Mouse (Mus musculus): Measurements from ENCODE around the gene Sema5a. TPM values are rescaled to one million over a fixed set of nuclear protein-coding genes. Genes with fewer than 3 reads are reported as not detected.

Gene Sema5a
- total and polyA plus RNA-seq, 2 experiments from 2014 or later, result 7.6 to 21.5 TPM

DNA sequence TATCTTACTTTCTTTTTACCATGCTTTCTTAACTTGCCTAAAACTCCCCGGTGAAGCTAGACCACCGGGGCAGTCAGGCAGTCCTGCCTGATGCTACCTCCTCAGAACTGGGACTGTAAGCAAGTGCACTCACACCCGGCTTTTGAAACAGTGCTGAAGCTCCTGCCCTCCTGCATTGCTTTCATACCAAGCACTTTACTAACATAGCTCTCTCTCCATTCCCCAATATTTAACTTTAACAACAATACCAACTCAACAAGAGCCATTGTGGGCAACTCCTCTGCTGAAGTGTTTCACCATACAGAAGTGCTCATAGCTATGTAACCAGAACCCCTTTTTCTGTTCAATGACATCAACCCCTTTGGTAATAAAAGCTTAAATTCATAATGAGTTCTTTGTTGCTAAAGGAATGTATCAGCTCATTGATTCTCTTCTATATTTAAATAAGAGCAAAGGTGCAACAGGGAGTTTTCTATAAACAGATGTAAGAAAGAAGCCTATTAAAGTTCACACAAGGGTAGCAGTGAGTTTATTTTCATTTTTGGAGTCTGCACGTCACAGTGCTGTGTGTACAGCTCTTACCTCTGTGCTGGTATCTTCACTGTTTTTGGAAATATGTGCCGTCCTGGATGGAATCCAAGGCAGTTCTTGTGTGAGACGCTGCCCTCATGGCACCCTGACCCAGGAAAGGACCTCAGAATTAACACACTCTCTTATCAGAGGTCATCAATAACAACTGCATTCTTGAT is 292.3 kb downstream of the Sema5a start:
- no peaks in the 10 kb centered on the region for H3K27me3 ChIP-seq (ENCODE audit: insufficient read depth, low read length)
- no peaks in the 10 kb centered on the region for H3K36me3 ChIP-seq (ENCODE audit: insufficient read depth)
- TF ChIP-seq CTCF (IDR thresholded peaks at IDR 0.05; ENCODE audit: low read depth), result no peak
- H3K27ac ChIP-seq (ENCODE audit: low read depth, low read length), result no peak overlapping the region
- no peak overlapping the region for H3K4me3 ChIP-seq (ENCODE audit: low read depth, low read length)
- DNase-seq (no peak), ATAC-seq (no peak)
- H3K9ac ChIP-seq, result no peak overlapping the region
- 81% methylated on average over 6 of the region's 6 CpGs for WGBS
- H3K4me1 ChIP-seq (ENCODE audit: insufficient read depth), result no peaks in the 10 kb centered on the region
- no peaks in the 10 kb centered on the region for H3K9me3 ChIP-seq (ENCODE audit: low read length)
- no peak overlapping the region for H3K4me2 ChIP-seq (ENCODE audit: low read depth)

DNA sequence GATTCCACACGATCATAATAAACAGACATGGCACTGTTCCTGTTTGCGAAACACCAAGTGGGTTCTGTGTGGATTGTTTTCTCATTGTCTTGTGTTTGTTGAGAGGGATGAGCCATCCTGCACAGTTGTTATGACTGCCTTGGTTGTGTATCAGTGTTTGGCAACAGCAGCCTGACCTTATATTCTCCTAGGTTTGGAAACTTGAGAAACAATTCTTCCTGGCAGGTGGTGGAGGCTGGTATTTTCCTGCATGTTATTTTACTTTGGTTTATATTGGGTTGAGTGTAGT is 292.8 kb downstream of the Sema5a start:
- Histone ChIP-seq H3K4me3 (ENCODE audit: low read depth, low read length) (no peak overlapping the region), H3K36me3 (ENCODE audit: insufficient read depth) (no peaks in the 10 kb centered on the region), H3K27ac (ENCODE audit: low read depth, low read length) (no peak overlapping the region), H3K4me1 (ENCODE audit: insufficient read depth) (no peaks in the 10 kb centered on the region), H3K9ac (no peak overlapping the region), H3K27me3 (ENCODE audit: insufficient read depth, low read length) (no peaks in the 10 kb centered on the region), H3K9me3 (ENCODE audit: low read length) (no peaks in the 10 kb centered on the region), H3K4me2 (ENCODE audit: low read depth) (no peak overlapping the region)
- no peak for DNase-seq
- TF ChIP-seq CTCF (IDR thresholded peaks at IDR 0.05; ENCODE audit: low read depth), result no peak
- WGBS, result 83% methylated on average over 2 of the region's 2 CpGs
- ATAC-seq, result no peak

DNA sequence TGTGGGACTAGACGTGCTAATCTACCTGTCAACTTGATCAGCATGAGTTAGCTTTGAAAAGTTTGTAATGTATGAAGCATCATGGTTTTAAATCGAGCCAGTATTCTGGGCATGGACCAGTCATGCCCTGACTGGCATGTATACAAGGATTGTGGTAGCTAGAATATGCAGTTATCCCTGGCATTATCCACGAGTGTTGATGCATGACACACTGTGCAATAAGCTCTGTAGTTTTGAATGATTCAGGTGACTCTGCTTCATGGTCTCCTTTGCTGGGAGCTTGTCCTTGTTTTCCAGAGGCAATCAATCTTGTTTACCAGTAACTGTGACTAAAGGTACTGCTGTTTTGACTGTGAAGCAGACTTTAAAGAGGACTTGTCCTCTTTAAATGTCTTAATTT is 293.5 kb downstream of the Sema5a start:
- Histone ChIP-seq H3K9me3 (ENCODE audit: low read length) (no peaks in the 10 kb centered on the region), H3K4me2 (ENCODE audit: low read depth) (no peak overlapping the region), H3K9ac (no peak overlapping the region), H3K27me3 (ENCODE audit: insufficient read depth, low read length) (no peaks in the 10 kb centered on the region), H3K36me3 (ENCODE audit: insufficient read depth) (no peaks in the 10 kb centered on the region), H3K4me3 (ENCODE audit: low read depth, low read length) (no peak overlapping the region), H3K4me1 (ENCODE audit: insufficient read depth) (no peaks in the 10 kb centered on the region), H3K27ac (ENCODE audit: low read depth, low read length) (no peak overlapping the region)
- no peak for ATAC-seq
- DNase-seq, result no peak
- 76% methylated on average over 3 of the region's 3 CpGs for WGBS
- TF ChIP-seq CTCF (IDR thresholded peaks at IDR 0.05; ENCODE audit: low read depth), result no peak

DNA sequence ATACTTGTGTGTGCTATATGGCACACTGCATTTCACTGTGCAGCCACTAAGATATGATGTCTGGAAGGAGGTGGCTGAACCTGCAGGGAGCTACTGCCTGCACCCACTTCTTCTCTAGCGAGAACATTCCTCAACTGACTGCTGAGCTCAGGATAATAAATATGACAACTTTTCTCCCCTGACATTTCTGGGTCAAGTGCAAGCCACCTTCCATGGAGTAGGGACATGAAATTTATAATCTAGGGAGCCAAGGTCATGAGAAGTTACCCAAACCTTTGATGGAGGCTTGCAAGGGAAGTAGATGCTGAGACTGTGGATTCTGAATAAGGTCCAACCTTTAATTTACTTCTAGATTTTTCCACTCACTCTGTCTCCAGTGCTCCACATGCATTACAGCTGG is 298.1 kb downstream of the Sema5a start:
- H3K9me3 ChIP-seq (ENCODE audit: low read length), result no peaks in the 10 kb centered on the region
- no peak overlapping the region for H3K4me2 ChIP-seq (ENCODE audit: low read depth)
- H3K9ac ChIP-seq, result no peak overlapping the region
- H3K4me3 ChIP-seq (ENCODE audit: low read depth, low read length), result no peak overlapping the region
- no peaks in the 10 kb centered on the region for H3K27me3 ChIP-seq (ENCODE audit: insufficient read depth, low read length)
- WGBS, result 87% methylated on average over 1 of the region's 1 CpGs
- H3K36me3 ChIP-seq (ENCODE audit: insufficient read depth), result no peaks in the 10 kb centered on the region
- ATAC-seq (no peak), DNase-seq (no peak)
- TF ChIP-seq CTCF (IDR thresholded peaks at IDR 0.05; ENCODE audit: low read depth), result no peak
- no peaks in the 10 kb centered on the region for H3K4me1 ChIP-seq (ENCODE audit: insufficient read depth)
- no peak overlapping the region for H3K27ac ChIP-seq (ENCODE audit: low read depth, low read length)

DNA sequence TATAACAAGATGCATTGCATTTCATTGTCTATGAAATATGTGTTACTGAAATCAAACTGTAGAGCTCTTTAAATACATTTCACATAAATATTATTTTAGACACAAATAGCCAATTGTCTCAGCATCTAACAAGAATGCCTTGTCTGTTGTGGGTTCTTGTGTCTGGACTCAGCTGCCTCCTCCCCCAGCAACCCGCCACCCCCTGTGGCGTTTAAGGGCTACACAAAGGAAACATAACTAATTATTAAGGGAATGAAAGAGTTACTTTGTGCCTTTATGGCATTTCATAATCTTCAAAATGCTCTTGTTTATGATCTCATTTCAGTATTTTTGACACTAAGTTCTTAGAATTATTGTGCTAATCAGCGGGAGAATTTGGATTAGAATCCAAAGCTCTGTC is 298.6 kb downstream of the Sema5a start:
- no peaks in the 10 kb centered on the region for H3K27me3 ChIP-seq (ENCODE audit: insufficient read depth, low read length)
- no peaks in the 10 kb centered on the region for H3K4me1 ChIP-seq (ENCODE audit: insufficient read depth)
- no peaks in the 10 kb centered on the region for H3K36me3 ChIP-seq (ENCODE audit: insufficient read depth)
- no peak for TF ChIP-seq CTCF (IDR thresholded peaks at IDR 0.05; ENCODE audit: low read depth)
- no peak overlapping the region for H3K4me2 ChIP-seq (ENCODE audit: low read depth)
- no peak overlapping the region for H3K9ac ChIP-seq
- DNase-seq (no peak), ATAC-seq (no peak)
- no peak overlapping the region for H3K4me3 ChIP-seq (ENCODE audit: low read depth, low read length)
- H3K9me3 ChIP-seq (ENCODE audit: low read length), result no peaks in the 10 kb centered on the region
- WGBS, result 82% methylated on average over 3 of the region's 3 CpGs
- H3K27ac ChIP-seq (ENCODE audit: low read depth, low read length), result no peak overlapping the region

DNA sequence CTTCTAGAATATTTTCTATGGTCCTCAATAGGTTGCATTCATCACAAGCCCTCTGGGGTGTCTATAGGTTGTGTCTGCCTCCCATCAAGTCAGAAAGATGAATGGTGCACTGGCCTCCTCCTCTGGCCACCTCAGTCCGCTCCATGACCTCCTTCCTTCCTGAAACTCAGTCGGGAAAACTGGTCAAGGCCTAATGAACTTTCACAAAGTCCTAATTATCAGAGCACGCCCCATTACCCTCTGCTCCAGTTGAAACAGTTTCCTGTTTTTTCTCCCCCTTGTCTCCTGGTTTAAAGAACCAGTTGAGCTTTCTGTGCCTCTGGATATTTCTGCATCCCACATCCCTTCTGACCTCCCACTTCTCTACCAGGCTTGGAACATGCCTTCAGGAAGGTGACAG is 300.8 kb downstream of the Sema5a start:
- DNase-seq, result no peak
- H3K36me3 ChIP-seq (ENCODE audit: insufficient read depth), result no peaks in the 10 kb centered on the region
- no peak for TF ChIP-seq CTCF (IDR thresholded peaks at IDR 0.05; ENCODE audit: low read depth)
- H3K4me2 ChIP-seq (ENCODE audit: low read depth), result no peak overlapping the region
- H3K4me3 ChIP-seq (ENCODE audit: low read depth, low read length), result no peak overlapping the region
- H3K27me3 ChIP-seq (ENCODE audit: insufficient read depth, low read length), result no peaks in the 10 kb centered on the region
- ATAC-seq, result no peak
- no peaks in the 10 kb centered on the region for H3K4me1 ChIP-seq (ENCODE audit: insufficient read depth)
- no peaks in the 10 kb centered on the region for H3K9me3 ChIP-seq (ENCODE audit: low read length)
- WGBS, result 53% methylated on average over 3 of the region's 3 CpGs
- H3K27ac ChIP-seq (ENCODE audit: low read depth, low read length), result no peak overlapping the region
- no peak overlapping the region for H3K9ac ChIP-seq

DNA sequence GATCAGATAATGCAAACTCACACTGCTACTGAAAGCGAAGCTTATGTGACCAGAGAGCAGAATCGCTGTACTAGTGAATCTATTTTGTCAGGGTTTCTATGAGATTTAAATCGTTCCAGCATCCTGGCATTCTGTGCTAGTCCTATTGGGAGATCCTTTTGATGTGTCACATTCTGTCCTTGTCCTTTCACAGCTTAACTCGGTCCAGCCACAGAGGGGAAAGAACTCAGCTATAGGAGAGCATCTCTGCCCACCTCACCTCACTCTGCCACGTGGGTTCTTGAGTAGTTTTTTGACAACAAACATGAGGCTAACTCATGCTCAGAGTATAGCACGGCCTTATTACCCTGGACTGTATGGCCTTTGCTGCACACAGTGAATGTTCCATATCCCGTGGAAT is 302.1 kb downstream of the Sema5a start:
- Histone ChIP-seq H3K4me1 (ENCODE audit: insufficient read depth) (no peaks in the 10 kb centered on the region), H3K9ac (no peak overlapping the region), H3K27me3 (ENCODE audit: insufficient read depth, low read length) (no peaks in the 10 kb centered on the region), H3K27ac (ENCODE audit: low read depth, low read length) (no peak overlapping the region), H3K36me3 (ENCODE audit: insufficient read depth) (no peaks in the 10 kb centered on the region), H3K4me2 (ENCODE audit: low read depth) (no peak overlapping the region), H3K9me3 (ENCODE audit: low read length) (no peaks in the 10 kb centered on the region), H3K4me3 (ENCODE audit: low read depth, low read length) (no peak overlapping the region)
- ATAC-seq, result no peak
- 75% methylated on average over 7 of the region's 7 CpGs for WGBS
- no peak for TF ChIP-seq CTCF (IDR thresholded peaks at IDR 0.05; ENCODE audit: low read depth)
- DNase-seq, result no peak

All from forebrain, postnatal 0 days (tissue).